1 mouse cellular context compared by ENCODE assay signal in the genomic region with DNA sequence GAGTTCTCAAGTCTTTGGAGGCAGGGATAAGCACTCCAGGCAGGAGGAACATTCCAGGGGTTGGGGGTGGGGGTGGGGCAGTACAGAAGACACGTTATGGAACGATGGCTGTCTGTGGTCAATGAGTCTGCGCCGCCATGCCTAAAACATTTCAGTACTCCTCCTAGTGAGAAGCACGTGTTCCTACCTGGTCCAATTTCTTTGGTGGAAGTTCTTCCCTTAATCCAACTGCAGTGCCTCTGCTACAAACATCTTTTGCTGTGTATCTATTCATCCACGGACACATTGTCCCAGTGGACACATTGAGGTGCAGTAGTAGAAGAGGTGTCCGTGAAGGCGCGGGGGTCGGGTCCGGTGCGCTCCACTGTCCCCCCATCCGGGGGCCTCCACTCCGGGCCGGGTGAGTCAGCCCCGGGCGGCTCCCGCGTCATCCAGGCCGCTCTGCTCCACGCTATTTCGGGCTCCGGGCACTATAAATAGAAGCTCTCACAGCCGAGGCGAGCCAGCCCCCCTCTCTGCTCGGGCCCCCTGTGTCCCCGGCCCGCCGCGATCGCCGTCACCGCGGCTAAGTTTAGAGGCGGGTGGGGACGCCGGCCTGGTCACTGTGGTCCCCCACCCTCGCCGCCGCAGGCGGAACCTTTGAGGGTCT.
TF ChIP-seq lines count a peak whose summit lies in the region.

No protein-coding gene starts in this region.

TF ChIP-seq in CH12.LX, 34 proteins besides CTCF, POLR2A, EP300 and RAD21:
- TF ChIP-seq HCFC1 (IDR thresholded peaks at IDR 0.05; ENCODE audit: low read depth, low read length) (no peak), SIN3A (IDR thresholded peaks at IDR 0.05; ENCODE audit: low read length) (no peak), MYC (IDR thresholded peaks at IDR 0.05; ENCODE audit: low read depth, low read length) (0 out of 2 replicates have a peak, but pooled peaks have one; percentile 17), MAX (IDR thresholded peaks at IDR 0.05; ENCODE audit: low read length) (peak; percentile 76)
TF ChIP-seq in CH12.LX: peak in this region for 2.
